Mouse (Mus musculus) embryonic facial prominence, embryonic 12.5 days (tissue): ENCODE measurements around the gene Ndufs2. TPM values are rescaled to one million over a fixed set of nuclear protein-coding genes. Genes with fewer than 3 reads are reported as not detected.

Experiments
- ATAC-seq: fragments of 200-750 bp; cut with Nextera tagmentation; 2 replicates; pipeline ENCODE4 v1.8.0; 2017; ENCODE audit not compliant: insufficient number of reproducible peaks, insufficient read depth, low FRiP score, low TSS enrichment
- H3K27ac ChIP-seq: fragments of 300-500 bp; sonication (generic); 2 replicates; pipeline ENCODE4 v1.5.1; 2016; ENCODE audit warnings: mild to moderate bottlenecking
- H3K27me3 ChIP-seq: fragments of 300-500 bp; sonication (generic); 2 replicates; pipeline ENCODE4 v1.6.1; 2016; ENCODE audit warnings: mild to moderate bottlenecking, moderate library complexity
- H3K36me3 ChIP-seq: fragments of 300-500 bp; sonication (generic); 2 replicates; pipeline ENCODE4 v1.6.1; 2016; ENCODE audit warnings: mild to moderate bottlenecking
- H3K4me1 ChIP-seq: fragments of 300-500 bp; sonication (generic); 2 replicates; pipeline ENCODE4 v1.6.1; 2016
- H3K4me2 ChIP-seq: fragments of 300-500 bp; sonication (generic); replicated peaks from 2 replicates; pipeline ENCODE4 v1.6.1; 2016; ENCODE audit warnings: mild to moderate bottlenecking, moderate library complexity
- H3K4me3 ChIP-seq: fragments of 300-500 bp; sonication (generic); 2 replicates; pipeline ENCODE4 v1.5.1; 2016; ENCODE audit warnings: mild to moderate bottlenecking
- H3K9ac ChIP-seq: fragments of 300-500 bp; sonication (generic); 2 replicates; pipeline ENCODE4 v1.6.1; 2016; ENCODE audit warnings: mild to moderate bottlenecking, moderate library complexity
- H3K9me3 ChIP-seq: fragments of 300-500 bp; sonication (generic); 2 replicates; pipeline ENCODE4 v1.6.1; 2016; ENCODE audit warnings: mild to moderate bottlenecking, moderate library complexity
- WGBS: fragments of 180-500 bp; shearing (Covaris S2); methylation state at CpG from one replicate; pipeline ENCODE4 v1.1.7; 2016; 5-methylcytosine and 5-hydroxymethylcytosine counted together
- polyA plus RNA-seq: library from polyadenylated mRNA; unstranded; fragments of >200 nt; fragmentation: Nextera tagmentation; extraction: Ambion mirVana; gene quantifications from 2 replicates; pipeline ENCODE4 v1.2.1, GENCODE M21; 2016

The Ndufs2 gene
- polyA plus RNA-seq, 1 experiment from 2014 or later, result 236 TPM

DNA sequence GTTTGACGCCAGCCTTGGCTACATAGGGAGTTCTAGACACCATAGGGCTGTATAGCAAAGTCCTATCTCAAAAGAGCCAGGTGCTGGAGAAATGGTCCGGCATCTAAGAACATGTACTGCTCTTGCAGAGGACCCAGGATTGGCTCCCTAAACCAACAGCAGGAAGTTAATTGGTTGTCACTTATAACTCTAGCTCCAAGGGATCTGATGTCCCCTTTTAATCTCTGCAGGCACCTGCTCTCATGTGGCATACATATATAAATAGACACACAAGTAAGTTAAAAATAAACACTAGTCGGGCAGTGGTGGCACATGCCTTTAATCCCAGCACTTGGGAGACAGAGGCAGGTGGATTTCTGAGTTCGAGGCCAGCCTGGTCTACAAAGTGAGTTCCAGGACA, 15.4 kb downstream of the Ndufs2 start:
- H3K9ac ChIP-seq, result no peak overlapping the region
- H3K4me3 ChIP-seq, result no peak overlapping the region
- peaks cover under 1% of the 10 kb centered on the region for H3K4me1 ChIP-seq
- no peak overlapping the region for H3K27ac ChIP-seq
- no peaks in the 10 kb centered on the region for H3K27me3 ChIP-seq
- no peak for ATAC-seq
- H3K4me2 ChIP-seq, result no peak overlapping the region
- 83% methylated on average over 4 of the region's 4 CpGs for WGBS
- H3K9me3 ChIP-seq, result no peaks in the 10 kb centered on the region
- H3K36me3 ChIP-seq, result peaks cover 72% of the 10 kb centered on the region

- Histone ChIP-seq H3K4me1 (peaks cover 9% of the 10 kb centered on the region), H3K27ac (no peak overlapping the region), H3K9ac (no peak overlapping the region), H3K4me3 (no peak overlapping the region), H3K36me3 (peaks cover 60% of the 10 kb centered on the region), H3K4me2 (no peak overlapping the region), H3K27me3 (no peaks in the 10 kb centered on the region), H3K9me3 (no peaks in the 10 kb centered on the region)
- no peak for ATAC-seq
- 91% methylated on average over 4 of the region's 4 CpGs for WGBS
These were observed 16.6 kb downstream of the Ndufs2 start for GRCm38 (mm10) chr1:171234538-171234937.

GRCm38 (mm10) chr1:171234126-171234525, 17.1 kb downstream of the Ndufs2 start, which contains the start of gene Fcer1g:
Fcer1g (minus strand) TSS chr1:171234365.
- Histone ChIP-seq H3K9ac (no peak within 1 kb of the TSS), H3K27ac (no peak within 1 kb of the TSS), H3K9me3 (no peaks in the 10 kb centered on the region), H3K4me1 (peaks cover 9% of the 10 kb centered on the region), H3K4me2 (no peak within 1 kb of the TSS), H3K4me3 (no peak within 1 kb of the TSS), H3K36me3 (peaks cover 57% of the 10 kb centered on the region), H3K27me3 (no peaks in the 10 kb centered on the region)
- ATAC-seq, result no peak
- WGBS, result 92% methylated on average over 14 of the region's 14 CpGs

DNA sequence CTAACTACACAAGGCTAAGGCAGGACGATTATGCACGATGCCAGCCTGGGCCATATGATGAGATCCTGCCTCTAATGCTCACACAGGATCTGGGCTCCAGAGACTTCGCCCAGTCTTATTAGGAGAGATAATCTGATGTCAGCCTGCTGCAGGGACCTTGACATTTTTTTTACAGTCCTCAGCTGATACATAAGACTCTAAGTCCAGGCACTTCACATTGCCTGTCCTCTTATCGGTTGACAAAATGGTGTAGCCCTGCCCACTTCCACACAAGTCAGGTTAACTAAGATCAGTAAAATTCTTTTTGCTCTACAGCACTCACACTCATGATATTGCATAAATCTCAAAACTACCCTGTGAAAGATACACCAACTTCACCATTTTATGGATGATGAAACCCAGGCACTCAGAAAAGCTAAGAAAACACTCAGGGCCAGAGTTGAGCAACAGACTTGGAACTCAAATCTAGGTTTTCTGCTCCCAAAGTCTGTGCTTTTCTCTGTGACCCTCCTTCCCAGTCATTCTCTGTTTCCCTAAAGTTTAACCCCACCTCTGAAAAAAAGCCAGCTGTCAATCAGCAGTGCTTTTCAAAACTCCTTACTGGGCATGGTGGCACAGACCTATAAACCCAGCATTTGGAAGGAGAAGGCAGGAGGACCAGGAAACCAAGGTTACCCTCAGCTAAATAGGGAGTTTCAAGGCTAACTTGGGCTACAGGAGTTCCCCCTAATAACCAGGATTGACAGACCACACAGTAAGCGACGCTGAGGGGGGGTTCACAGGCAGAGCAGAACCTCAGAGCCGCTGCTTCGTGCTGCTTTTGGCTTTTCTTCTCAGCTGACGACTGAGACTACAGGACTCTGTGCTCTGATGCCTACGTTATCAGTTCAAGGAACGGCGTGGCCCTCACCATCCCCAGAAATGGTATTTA, 18.1 kb downstream of the Ndufs2 start:
- Histone ChIP-seq H3K36me3 (peaks cover 47% of the 10 kb centered on the region), H3K9me3 (no peaks in the 10 kb centered on the region), H3K4me3 (no peak overlapping the region), H3K4me1 (peaks cover 9% of the 10 kb centered on the region), H3K4me2 (no peak overlapping the region), H3K27ac (no peak overlapping the region), H3K27me3 (no peaks in the 10 kb centered on the region), H3K9ac (no peak overlapping the region)
- 85% methylated on average over 12 of the region's 12 CpGs for WGBS
- no peak for ATAC-seq

GRCm38 (mm10) chr1:171232348-171232747, 18.8 kb downstream of the Ndufs2 start:
- no peak for ATAC-seq
- Histone ChIP-seq H3K4me2 (no peak overlapping the region), H3K36me3 (peaks cover 40% of the 10 kb centered on the region), H3K27ac (no peak overlapping the region), H3K4me3 (no peak overlapping the region), H3K27me3 (no peaks in the 10 kb centered on the region), H3K4me1 (peaks cover 9% of the 10 kb centered on the region), H3K9ac (no peak overlapping the region), H3K9me3 (no peaks in the 10 kb centered on the region)
- 84% methylated on average over 5 of the region's 5 CpGs for WGBS

- Histone ChIP-seq H3K4me1 (peaks cover 9% of the 10 kb centered on the region), H3K27me3 (no peaks in the 10 kb centered on the region), H3K9ac (no peak overlapping the region), H3K4me3 (no peak overlapping the region), H3K9me3 (no peaks in the 10 kb centered on the region), H3K4me2 (no peak overlapping the region), H3K27ac (no peak overlapping the region), H3K36me3 (peaks cover 35% of the 10 kb centered on the region)
- 54% methylated on average over 4 of the region's 4 CpGs for WGBS
- ATAC-seq, result no peak
These were observed 19.3 kb downstream of the Ndufs2 start for GRCm38 (mm10) chr1:171231844-171232243.

DNA sequence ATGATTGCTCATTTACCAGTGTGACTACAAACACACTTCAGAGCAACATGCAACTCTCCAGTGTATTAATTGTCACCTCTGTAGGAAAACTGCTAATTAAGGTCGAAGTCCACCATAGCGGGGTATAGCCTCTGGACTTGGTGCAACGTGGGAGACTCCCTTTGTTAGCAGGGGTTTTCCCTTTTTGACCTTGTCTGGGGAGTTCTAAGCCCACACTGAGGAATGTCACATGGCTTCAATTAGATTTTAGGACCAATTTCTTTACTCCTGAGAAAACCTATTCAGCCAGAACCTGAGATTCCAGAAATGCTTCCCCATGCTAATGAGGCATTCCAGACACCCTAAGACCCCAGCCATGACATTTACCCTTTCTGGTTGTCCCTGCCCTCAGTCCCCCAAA, 21.0 kb downstream of the Ndufs2 start:
- Histone ChIP-seq H3K36me3 (peaks cover 19% of the 10 kb centered on the region), H3K9ac (no peak overlapping the region), H3K27me3 (no peaks in the 10 kb centered on the region), H3K4me2 (no peak overlapping the region), H3K4me1 (peaks cover 9% of the 10 kb centered on the region), H3K27ac (0 out of 2 replicates have a peak overlapping the region, but pooled peaks have one; percentile 17), H3K4me3 (no peak overlapping the region), H3K9me3 (no peaks in the 10 kb centered on the region)
- ATAC-seq, result no peak
- WGBS, result 18% methylated on average over 3 of the region's 3 CpGs

- no peak overlapping the region for H3K27ac ChIP-seq
- H3K36me3 ChIP-seq, result peaks cover 14% of the 10 kb centered on the region
- ATAC-seq, result no peak
- no peak overlapping the region for H3K9ac ChIP-seq
- no peaks in the 10 kb centered on the region for H3K27me3 ChIP-seq
- no peak overlapping the region for H3K4me2 ChIP-seq
- no peak overlapping the region for H3K4me3 ChIP-seq
- 36% methylated on average over 6 of the region's 6 CpGs for WGBS
- H3K9me3 ChIP-seq, result no peaks in the 10 kb centered on the region
- peaks cover 9% of the 10 kb centered on the region for H3K4me1 ChIP-seq
These were observed 21.4 kb downstream of the Ndufs2 start for GRCm38 (mm10) chr1:171229750-171230149.

- Histone ChIP-seq H3K4me1 (peaks cover 9% of the 10 kb centered on the region), H3K4me2 (no peak overlapping the region), H3K4me3 (no peak overlapping the region), H3K27me3 (no peaks in the 10 kb centered on the region), H3K36me3 (no peaks in the 10 kb centered on the region), H3K9me3 (no peaks in the 10 kb centered on the region), H3K27ac (no peak overlapping the region), H3K9ac (no peak overlapping the region)
- WGBS, result 83% methylated on average over 1 of the region's 1 CpGs
- no peak for ATAC-seq
These were observed 23.3 kb downstream of the Ndufs2 start for GRCm38 (mm10) chr1:171227879-171228278.

DNA sequence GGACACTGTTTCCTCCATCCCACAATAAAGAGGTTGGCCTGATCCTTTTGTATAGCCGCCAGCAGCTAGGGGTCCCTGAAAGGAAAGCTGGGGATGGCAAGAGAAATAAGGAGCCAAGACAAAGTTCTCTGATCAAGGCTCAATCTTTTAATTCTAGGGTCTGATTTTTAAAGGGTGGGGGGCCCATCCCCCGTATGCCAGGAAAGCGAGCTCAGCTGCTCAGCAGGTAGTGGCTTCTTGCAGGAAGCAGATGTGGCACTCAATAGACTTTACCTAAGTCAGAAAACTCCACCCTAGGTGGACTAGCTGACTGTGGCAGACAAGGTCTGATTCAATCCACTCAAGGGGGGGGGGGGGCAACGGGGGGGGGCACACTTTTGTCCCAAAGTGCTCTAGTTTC, 24.4 kb downstream of the Ndufs2 start:
- Histone ChIP-seq H3K4me3 (no peak overlapping the region), H3K36me3 (no peaks in the 10 kb centered on the region), H3K4me1 (peaks cover 9% of the 10 kb centered on the region), H3K9ac (no peak overlapping the region), H3K27ac (no peak overlapping the region), H3K4me2 (no peak overlapping the region), H3K27me3 (no peaks in the 10 kb centered on the region), H3K9me3 (no peaks in the 10 kb centered on the region)
- WGBS, result 42% methylated on average over 4 of the region's 4 CpGs
- no peak for ATAC-seq

- 79% methylated on average over 5 of the region's 5 CpGs for WGBS
These were observed 26.3 kb downstream of the Ndufs2 start, which contains the start of gene Apoa2 for GRCm38 (mm10) chr1:171224857-171225256. Apoa2 (plus strand) TSS chr1:171225054.

GRCm38 (mm10) chr1:171223796-171224195, 27.4 kb downstream of the Ndufs2 start:
- no peaks in the 10 kb centered on the region for H3K9me3 ChIP-seq
- no peak overlapping the region for H3K27ac ChIP-seq
- 75% methylated on average over 2 of the region's 2 CpGs for WGBS
- H3K36me3 ChIP-seq, result no peaks in the 10 kb centered on the region
- H3K27me3 ChIP-seq, result no peaks in the 10 kb centered on the region
- no peak overlapping the region for H3K9ac ChIP-seq
- H3K4me1 ChIP-seq, result peaks cover 9% of the 10 kb centered on the region
- H3K4me2 ChIP-seq, result no peak overlapping the region
- no peak for ATAC-seq
- no peak overlapping the region for H3K4me3 ChIP-seq

More at GRCm38 (mm10) chr1:171224857-171225256, 26.3 kb downstream of the Ndufs2 start, which contains the start of gene Apoa2:
- no peak for ATAC-seq
- Histone ChIP-seq H3K27ac (no peak within 1 kb of the TSS), H3K4me1 (peaks cover 9% of the 10 kb centered on the region), H3K27me3 (no peaks in the 10 kb centered on the region), H3K4me2 (no peak within 1 kb of the TSS), H3K4me3 (no peak within 1 kb of the TSS), H3K9ac (no peak within 1 kb of the TSS), H3K9me3 (no peaks in the 10 kb centered on the region), H3K36me3 (no peaks in the 10 kb centered on the region)
